Mouse (Mus musculus) erythroblast, embryonic 14.5 days (primary cell): ENCODE data around the gene Ngf.

Source experiments
- GATA1 ChIP-seq: IDR thresholded peaks from 2 replicates; pipeline ENCODE4 v1.6.1; 2012; ENCODE audit warnings: low read length, inconsistent platforms, mixed read lengths
- TAL1 ChIP-seq: IDR thresholded peaks from 3 replicates; pipeline ENCODE4 v1.6.1; 2012; ENCODE audit warnings: low read length, inconsistent platforms, mixed read lengths

DNA sequence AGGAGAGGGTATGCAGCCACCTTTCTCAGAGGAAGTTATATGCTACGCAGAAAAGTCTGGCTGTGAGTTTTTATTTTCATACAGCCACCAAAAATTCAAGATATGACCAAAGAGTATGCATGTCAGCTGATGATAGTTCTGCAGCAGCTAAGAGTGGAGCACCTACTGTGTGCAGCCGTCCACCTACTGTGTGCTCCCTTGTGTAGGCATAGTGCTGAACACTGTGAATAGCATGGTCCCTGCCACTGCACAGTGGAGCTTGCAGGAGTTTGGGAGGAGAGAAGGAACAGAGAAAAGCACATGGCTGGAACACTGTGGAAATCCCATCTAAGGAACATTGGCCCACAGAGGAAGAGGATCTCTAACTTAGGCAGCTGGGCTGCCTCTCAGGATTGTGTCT is 6.4 kb upstream of the Ngf start:
- TF ChIP-seq GATA1: no peak
- no peak for TF ChIP-seq TAL1
